Mouse (Mus musculus) kidney, embryonic 15.5 days (tissue): ENCODE measurements at regions not wholly inside any gene's neighbourhood (a gene's known extent, or its start where the extent isn't known, plus 50 kb on each side); places are given as distances from the start of the nearest gene placed in this dataset.

Experiments
- ATAC-seq: fragments of 200-750 bp; cut with Nextera tagmentation; replicated peaks from 2 replicates; pipeline ENCODE4 v1.8.0; 2017; ENCODE audit warnings: moderate TSS enrichment; ENCODE audit not compliant: low FRiP score
- H3K27ac ChIP-seq: fragments of 300-500 bp; sonication (generic); 2 replicates; pipeline ENCODE4 v1.5.1; 2015; ENCODE audit warnings: mild to moderate bottlenecking, inconsistent platforms
- H3K27me3 ChIP-seq: fragments of 300-500 bp; sonication (generic); 2 replicates; pipeline ENCODE4 v1.6.1; 2015; ENCODE audit warnings: inconsistent platforms
- H3K36me3 ChIP-seq: fragments of 300-500 bp; sonication (generic); 2 replicates; pipeline ENCODE4 v1.6.1; 2015; ENCODE audit warnings: inconsistent platforms
- H3K4me1 ChIP-seq: fragments of 300-500 bp; sonication (generic); 2 replicates; pipeline ENCODE4 v1.6.1; 2015; ENCODE audit warnings: inconsistent platforms
- H3K4me2 ChIP-seq: fragments of 300-500 bp; sonication (generic); 2 replicates; pipeline ENCODE4 v1.6.1; 2015; ENCODE audit warnings: moderate library complexity, mild to moderate bottlenecking, inconsistent platforms
- H3K4me3 ChIP-seq: fragments of 300-500 bp; sonication (generic); replicated peaks from 2 replicates; pipeline ENCODE4 v1.5.1; 2015; ENCODE audit warnings: mild to moderate bottlenecking, inconsistent platforms
- H3K9ac ChIP-seq: fragments of 300-500 bp; sonication (generic); 2 replicates; pipeline ENCODE4 v1.6.1; 2015; ENCODE audit warnings: mild to moderate bottlenecking, inconsistent platforms
- H3K9me3 ChIP-seq: fragments of 300-500 bp; sonication (generic); replicated peaks from 2 replicates; pipeline ENCODE4 v1.6.1; 2016; ENCODE audit warnings: inconsistent platforms
- WGBS: fragments of 180-500 bp; shearing (Covaris S2); methylation state at CpG from one replicate; pipeline ENCODE4 v1.1.7; 2015; ENCODE audit warnings: mixed read lengths; 5-methylcytosine and 5-hydroxymethylcytosine counted together

DNA sequence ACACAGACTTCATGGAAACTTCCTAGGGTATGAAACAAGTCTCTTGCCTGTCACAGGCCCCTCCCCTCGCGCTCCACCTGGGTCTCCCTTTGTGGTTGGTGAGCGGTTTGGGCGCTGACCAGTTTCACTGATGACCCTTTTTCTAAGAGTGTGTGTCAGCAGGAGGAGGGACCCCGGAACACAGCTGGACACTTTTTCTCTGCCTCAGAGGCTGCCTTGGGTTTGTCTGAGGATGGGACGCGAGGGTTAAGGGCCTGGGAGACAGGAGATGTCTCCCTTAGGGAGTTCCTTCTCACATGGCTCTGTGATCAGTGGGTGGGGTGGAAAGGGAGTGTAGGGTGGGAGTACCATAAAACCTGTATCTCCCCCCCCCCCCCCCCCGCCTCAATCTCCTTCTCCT lies 115.8 kb upstream of the Haao start:
- no peak for ATAC-seq
- Histone ChIP-seq H3K9ac (no peak overlapping the region), H3K27ac (0 out of 2 replicates have a peak overlapping the region, but pooled peaks have one; percentile 32), H3K9me3 (peaks cover 6% of the 10 kb centered on the region; the same call in 1 of the 2 replicates), H3K4me3 (no peak overlapping the region), H3K4me1 (peaks cover 66% of the 10 kb centered on the region), H3K4me2 (no peak overlapping the region), H3K36me3 (no peaks in the 10 kb centered on the region), H3K27me3 (no peaks in the 10 kb centered on the region)
- WGBS: 62% methylated on average over 8 of the region's 8 CpGs

DNA sequence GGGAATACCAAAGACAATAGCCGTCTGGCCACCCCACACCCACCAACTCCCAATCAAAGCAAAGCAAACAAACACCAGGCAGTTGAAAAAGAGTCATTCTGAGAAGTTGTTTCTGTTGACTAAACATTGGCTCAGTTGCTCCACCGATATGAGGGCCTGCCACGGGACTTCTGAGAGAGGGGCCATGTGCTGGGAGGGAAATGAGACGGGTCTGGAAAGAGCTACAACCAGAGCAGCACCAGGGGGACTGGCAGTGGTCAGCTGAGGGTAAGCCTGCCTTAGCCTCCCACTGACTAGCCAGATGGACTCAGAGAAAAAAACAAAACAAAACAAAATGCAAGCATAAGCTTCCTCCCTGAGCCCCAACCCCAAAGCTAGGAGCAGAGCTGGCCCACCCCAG lies 115.1 kb upstream of the Haao start:
- Histone ChIP-seq H3K36me3 (no peaks in the 10 kb centered on the region), H3K4me3 (no peak overlapping the region), H3K9ac (no peak overlapping the region), H3K27ac (peak overlapping the region; percentile 98), H3K4me2 (no peak overlapping the region), H3K27me3 (no peaks in the 10 kb centered on the region), H3K9me3 (peaks cover 6% of the 10 kb centered on the region; the same call in 1 of the 2 replicates), H3K4me1 (peaks cover 73% of the 10 kb centered on the region)
- ATAC-seq: no peak
- WGBS: 23% methylated on average over 4 of the region's 4 CpGs

DNA sequence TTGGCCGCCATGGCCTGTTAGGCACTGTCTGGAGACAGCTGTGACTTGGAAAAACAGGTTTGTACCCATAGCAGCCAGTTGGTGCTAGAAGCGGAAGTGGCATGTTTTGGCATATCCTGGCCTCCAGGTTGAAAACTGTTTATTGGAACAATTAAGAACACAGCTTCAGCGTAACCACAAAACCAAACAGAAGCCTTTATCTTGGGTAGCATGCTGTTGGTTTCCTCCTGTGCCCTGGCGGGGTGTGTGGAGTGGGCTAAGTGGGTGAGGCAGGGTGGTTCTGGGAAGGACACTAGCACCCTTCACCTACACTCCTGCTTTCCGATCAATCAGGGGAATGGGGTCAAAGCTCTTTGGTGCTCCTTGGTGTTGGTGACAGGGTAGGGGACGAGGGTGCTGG lies 114.4 kb upstream of the Haao start:
- H3K9me3 ChIP-seq: peaks cover 6% of the 10 kb centered on the region; the same call in 1 of the 2 replicates
- no peak for ATAC-seq
- no peak overlapping the region for H3K4me3 ChIP-seq
- H3K36me3 ChIP-seq: no peaks in the 10 kb centered on the region
- H3K4me2 ChIP-seq: no peak overlapping the region
- H3K27me3 ChIP-seq: no peaks in the 10 kb centered on the region
- H3K4me1 ChIP-seq: peaks cover 81% of the 10 kb centered on the region
- no peak overlapping the region for H3K9ac ChIP-seq
- 85% methylated on average over 6 of the region's 6 CpGs for WGBS
- H3K27ac ChIP-seq: peak overlapping the region; percentile 98

DNA sequence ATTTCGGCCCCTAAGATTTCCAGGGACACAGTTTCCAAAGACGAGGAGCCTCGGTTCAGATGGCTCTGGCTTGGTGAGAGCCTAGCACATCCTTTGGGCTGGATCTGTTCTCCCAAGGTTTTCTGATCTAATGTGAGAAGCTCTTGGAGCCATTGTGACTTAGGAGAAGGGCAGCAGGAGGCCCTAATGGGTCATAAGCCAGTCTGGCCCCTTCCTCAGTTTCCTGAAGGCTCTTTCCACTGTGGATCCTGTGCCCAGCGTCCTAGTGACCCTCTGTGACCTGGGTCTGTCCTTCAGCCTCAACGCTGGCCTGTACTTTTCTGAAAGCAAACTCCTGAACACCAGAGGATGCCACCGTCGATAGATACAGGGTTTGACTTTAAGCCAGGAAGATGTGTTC lies 113.1 kb upstream of the Haao start:
- Histone ChIP-seq H3K36me3 (no peaks in the 10 kb centered on the region), H3K27ac (peak overlapping the region; percentile 98), H3K9me3 (peaks cover 4% of the 10 kb centered on the region; the same call in 1 of the 2 replicates), H3K4me1 (peaks cover 94% of the 10 kb centered on the region), H3K27me3 (no peaks in the 10 kb centered on the region), H3K4me3 (no peak overlapping the region), H3K4me2 (no peak overlapping the region), H3K9ac (no peak overlapping the region)
- WGBS: 56% methylated on average over 7 of the region's 7 CpGs
- ATAC-seq: no peak

DNA sequence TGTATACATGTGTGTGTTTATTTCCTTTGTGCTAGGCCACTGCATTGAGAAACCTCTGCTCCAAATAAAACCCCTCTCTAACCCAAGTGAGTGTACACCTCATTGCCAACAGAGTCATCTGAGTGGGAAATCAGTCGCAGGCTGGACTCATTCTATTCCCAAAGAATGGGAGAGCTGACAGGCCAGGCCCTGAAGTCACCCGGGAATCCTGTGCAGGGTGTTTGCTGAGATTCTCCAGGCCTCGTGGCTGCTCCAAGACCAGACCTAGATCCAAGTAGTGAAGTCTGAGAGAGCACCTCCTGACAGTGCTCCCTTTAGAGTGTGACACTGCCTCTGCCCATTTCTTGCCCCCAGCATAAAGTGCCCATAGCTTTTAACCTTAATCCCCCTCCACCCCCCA lies 112.4 kb upstream of the Haao start:
- Histone ChIP-seq H3K27me3 (no peaks in the 10 kb centered on the region), H3K36me3 (no peaks in the 10 kb centered on the region), H3K4me3 (no peak overlapping the region), H3K4me1 (peaks cover 100% of the 10 kb centered on the region), H3K27ac (peak overlapping the region; percentile 98), H3K9ac (no peak overlapping the region), H3K9me3 (no peaks in the 10 kb centered on the region), H3K4me2 (no peak overlapping the region)
- 63% methylated on average over 3 of the region's 3 CpGs for WGBS
- no peak for ATAC-seq

DNA sequence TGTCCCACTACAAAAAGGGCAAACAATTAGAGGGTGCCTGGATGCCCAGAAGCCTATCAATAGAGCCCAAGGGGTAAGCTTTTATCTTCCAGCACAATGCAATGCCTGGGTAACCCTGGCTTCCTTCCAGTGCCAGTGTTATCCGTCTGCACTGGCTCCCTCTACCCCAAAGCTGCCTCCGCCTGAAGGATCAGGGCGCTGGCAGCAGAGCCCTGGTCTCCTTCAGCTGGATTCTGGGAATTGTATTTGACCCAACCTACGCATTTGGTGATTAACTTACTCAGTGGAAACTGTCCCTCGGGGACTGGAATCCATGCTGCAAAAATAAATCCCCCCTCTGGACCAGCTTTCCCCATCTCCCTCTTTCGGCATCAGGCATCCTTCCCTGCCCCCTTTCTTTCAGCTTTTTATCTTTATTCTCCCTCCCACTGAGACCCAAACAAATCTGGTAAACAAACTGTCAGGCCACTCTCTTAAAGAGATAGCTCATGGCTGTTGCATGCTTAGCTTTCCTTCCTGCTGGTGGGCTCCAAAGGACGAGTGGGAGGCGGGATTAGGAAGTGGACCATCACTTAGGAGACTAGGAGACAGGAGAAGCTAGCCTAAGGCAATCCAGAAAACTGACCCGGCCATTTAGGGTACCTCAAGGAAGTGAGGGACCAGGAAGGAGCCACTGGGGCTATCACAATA lies 111.5 kb upstream of the Haao start:
- Histone ChIP-seq H3K4me3 (no peak overlapping the region), H3K9ac (no peak overlapping the region), H3K36me3 (no peaks in the 10 kb centered on the region), H3K27me3 (no peaks in the 10 kb centered on the region), H3K27ac (peak overlapping the region; percentile 98), H3K4me1 (peaks cover 100% of the 10 kb centered on the region), H3K9me3 (no peaks in the 10 kb centered on the region), H3K4me2 (no peak overlapping the region)
- ATAC-seq: no peak
- 51% methylated on average over 9 of the region's 9 CpGs for WGBS

DNA sequence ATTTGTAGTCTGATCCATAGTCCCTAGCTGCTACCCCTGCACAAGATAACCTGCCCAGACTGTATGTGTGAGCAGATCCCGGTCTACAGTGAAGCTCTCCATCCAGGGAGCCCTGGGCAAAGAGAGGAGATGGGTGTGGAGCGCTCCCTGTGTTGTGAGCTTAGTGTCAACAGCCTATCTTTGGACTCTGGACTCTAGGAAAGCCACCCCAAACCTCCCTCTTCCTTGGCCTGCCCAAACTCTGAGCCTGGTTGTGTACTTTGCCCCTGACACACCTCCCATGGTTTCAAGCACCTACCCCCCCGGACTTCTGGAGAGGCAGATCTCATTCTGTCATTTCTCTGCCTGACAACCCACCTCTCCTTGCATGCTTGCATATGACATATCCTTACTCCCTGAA lies 110.9 kb upstream of the Haao start:
- Histone ChIP-seq H3K9ac (no peak overlapping the region), H3K4me3 (no peak overlapping the region), H3K27me3 (no peaks in the 10 kb centered on the region), H3K27ac (peak overlapping the region; percentile 98), H3K9me3 (no peaks in the 10 kb centered on the region), H3K36me3 (no peaks in the 10 kb centered on the region), H3K4me1 (peaks cover 100% of the 10 kb centered on the region), H3K4me2 (no peak overlapping the region)
- 78% methylated on average over 3 of the region's 3 CpGs for WGBS
- no peak for ATAC-seq

DNA sequence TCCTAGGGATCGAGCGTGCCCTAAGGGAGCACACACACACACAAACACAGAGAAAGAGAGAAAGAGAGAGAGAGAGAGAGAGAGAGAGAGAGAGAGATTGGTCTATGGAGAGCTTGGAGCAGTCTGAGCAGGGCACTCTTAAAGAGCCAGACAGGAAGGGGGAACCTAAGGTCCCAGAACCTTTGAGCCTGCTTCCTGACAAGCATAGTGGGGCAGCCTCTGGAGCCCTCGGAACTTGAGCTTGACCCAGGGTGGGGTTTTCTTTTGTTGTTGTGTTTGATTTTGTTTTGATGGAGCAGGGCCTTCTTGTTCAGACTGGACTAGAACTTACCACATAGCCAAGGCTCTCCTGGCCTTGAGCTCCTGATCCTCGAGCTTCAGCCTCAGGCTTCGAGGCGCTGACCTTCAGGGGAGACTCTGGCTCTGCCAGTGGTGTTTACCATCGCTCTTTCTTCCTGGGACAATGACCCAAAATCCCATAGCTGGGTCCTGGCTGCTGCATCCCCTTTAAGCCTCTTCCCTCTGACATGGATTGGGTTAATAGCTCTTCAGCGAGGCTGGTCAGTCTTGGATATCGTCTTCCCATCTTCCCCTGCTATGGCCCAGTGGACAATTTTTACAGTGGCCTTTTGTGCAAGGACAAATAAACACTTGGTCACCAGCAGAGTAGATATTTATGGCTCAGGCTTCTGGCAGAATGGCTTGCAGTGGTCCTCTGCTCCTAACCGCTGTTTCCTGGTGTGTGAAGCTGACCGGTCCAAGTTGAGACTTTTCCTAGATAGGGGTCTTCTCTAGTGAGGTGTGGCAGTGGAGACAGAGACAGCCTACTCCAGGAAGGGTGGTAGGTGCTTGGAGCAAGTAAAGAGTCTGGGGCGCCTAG lies 110.1 kb upstream of the Haao start:
- Histone ChIP-seq H3K9me3 (no peaks in the 10 kb centered on the region), H3K4me1 (peaks cover 100% of the 10 kb centered on the region), H3K4me2 (no peak overlapping the region), H3K27me3 (no peaks in the 10 kb centered on the region), H3K9ac (no peak overlapping the region), H3K36me3 (no peaks in the 10 kb centered on the region), H3K27ac (peak overlapping the region; percentile 98), H3K4me3 (no peak overlapping the region)
- WGBS: 40% methylated on average over 11 of the region's 12 CpGs
- ATAC-seq: peak; percentile 26; the same call in 1 of the 2 replicates

DNA sequence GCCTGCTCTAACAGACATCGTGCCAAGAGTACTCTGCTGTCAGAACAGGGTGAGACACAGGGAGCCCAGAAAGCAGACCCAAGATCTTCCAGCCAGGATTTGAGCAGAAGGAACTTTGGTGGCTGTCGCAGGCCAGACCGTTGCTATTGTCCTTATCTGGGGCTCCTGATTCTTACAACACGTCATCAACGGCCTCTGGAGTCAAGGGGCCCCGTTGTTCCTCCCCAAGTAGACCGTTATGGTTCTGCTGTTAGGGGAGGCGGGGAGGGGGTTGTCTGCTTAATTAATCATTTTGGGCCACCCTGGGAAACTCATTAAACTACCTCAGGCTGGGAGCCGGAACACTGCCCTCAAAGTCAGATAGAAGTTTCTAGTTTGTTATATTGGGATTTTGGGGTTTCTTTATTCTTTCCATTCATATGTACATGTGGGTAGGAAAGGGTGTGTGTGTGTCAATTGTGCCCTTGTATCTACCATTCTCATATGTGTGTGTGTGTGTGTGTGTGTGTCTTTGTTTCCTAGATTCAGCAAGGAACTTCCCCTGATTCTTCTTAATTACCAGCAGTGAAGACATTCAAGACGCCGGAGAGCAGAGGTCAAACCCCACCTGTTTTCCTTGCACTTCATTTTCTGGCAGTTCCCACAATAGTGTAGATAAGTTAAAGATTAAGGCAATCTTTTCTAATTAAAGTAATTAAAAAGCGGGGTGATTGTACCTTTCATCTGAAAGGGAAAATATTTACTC lies 109.2 kb upstream of the Haao start:
- H3K4me3 ChIP-seq: no peak overlapping the region
- no peaks in the 10 kb centered on the region for H3K27me3 ChIP-seq
- peak overlapping the region; percentile 98 for H3K27ac ChIP-seq
- no peak overlapping the region for H3K9ac ChIP-seq
- H3K4me2 ChIP-seq: no peak overlapping the region
- no peaks in the 10 kb centered on the region for H3K9me3 ChIP-seq
- no peak for ATAC-seq
- WGBS: 24% methylated on average over 12 of the region's 12 CpGs
- peaks cover 91% of the 10 kb centered on the region for H3K4me1 ChIP-seq
- no peaks in the 10 kb centered on the region for H3K36me3 ChIP-seq

DNA sequence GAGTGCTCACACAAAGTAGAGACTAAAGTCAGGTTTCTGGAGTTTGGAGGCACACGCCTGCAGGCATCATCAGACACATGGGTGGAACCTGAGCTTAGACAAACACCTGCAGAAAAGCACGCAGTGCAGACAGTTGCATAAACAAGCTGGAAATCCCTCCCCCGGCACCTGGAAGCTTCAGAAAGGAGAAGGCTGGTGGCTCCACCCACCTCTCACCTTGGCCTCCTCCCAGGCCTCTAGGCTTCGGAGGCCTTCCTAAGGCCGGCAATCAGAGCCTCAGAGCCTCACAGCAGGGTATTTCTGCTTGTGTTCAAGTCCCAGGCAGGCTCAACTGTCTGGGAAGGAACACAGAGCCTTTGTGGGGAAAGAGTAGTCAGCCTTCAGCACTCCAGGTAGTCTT lies 108.2 kb upstream of the Haao start:
- ATAC-seq: no peak
- no peaks in the 10 kb centered on the region for H3K9me3 ChIP-seq
- H3K4me3 ChIP-seq: no peak overlapping the region
- 36% methylated on average over 5 of the region's 5 CpGs for WGBS
- H3K27me3 ChIP-seq: no peaks in the 10 kb centered on the region
- H3K4me2 ChIP-seq: no peak overlapping the region
- no peaks in the 10 kb centered on the region for H3K36me3 ChIP-seq
- H3K27ac ChIP-seq: peak overlapping the region; percentile 98
- peaks cover 84% of the 10 kb centered on the region for H3K4me1 ChIP-seq
- H3K9ac ChIP-seq: no peak overlapping the region

DNA sequence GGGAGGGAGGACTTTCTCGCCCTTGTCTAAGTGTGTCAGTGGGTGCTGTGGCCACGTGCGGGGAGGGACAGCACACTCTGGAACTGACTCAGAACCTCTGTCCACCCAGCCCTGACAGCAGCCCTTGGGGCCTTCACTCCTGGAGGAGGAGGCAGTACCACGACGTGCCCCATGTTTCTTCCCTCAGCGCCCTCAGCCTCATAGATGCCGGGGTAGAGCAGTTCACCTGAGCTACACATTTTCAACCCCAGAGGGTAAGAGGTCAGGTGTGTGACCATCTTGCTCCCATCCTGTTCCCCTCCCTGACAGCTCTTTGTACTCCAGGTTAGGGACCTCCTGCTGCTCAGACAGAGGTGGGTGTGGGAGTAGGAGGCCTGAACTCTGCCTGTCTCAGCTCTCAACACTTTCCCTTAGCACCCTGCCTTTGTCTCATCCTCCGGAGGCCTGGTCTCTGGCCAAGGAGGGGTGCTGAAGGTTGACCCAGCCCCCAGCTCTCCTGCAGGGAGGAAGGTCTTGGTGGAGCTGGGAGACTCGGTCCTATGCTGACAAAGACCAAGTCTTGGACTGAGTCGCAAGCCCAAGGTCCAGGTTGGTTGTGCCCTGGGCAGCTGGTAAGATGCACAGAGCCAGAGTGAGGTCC lies 107.4 kb upstream of the Haao start:
- Histone ChIP-seq H3K4me2 (no peak overlapping the region; the same call in 1 of the 2 replicates), H3K27ac (peak overlapping the region; percentile 98), H3K9ac (peak overlapping the region; percentile 27; the same call in 1 of the 2 replicates), H3K27me3 (no peaks in the 10 kb centered on the region), H3K9me3 (no peaks in the 10 kb centered on the region), H3K4me3 (no peak overlapping the region), H3K4me1 (peaks cover 84% of the 10 kb centered on the region), H3K36me3 (no peaks in the 10 kb centered on the region)
- 39% methylated on average over 10 of the region's 10 CpGs for WGBS
- ATAC-seq: peak; percentile 31
